Mouse (Mus musculus) bone marrow macrophage, adult 2 months (primary cell): ENCODE results near the gene Nox4.

ENCODE experiments used
- CTCF ChIP-seq: IDR thresholded peaks from 2 replicates; pipeline ENCODE4 v1.5.1; 2012; ENCODE audit warnings: low read depth, mild to moderate bottlenecking, low read length, moderate library complexity
- POLR2A ChIP-seq: IDR thresholded peaks from 2 replicates; pipeline ENCODE4 v1.6.1; 2012; ENCODE audit warnings: mild to moderate bottlenecking, low read depth, low read length, borderline replicate concordance

DNA sequence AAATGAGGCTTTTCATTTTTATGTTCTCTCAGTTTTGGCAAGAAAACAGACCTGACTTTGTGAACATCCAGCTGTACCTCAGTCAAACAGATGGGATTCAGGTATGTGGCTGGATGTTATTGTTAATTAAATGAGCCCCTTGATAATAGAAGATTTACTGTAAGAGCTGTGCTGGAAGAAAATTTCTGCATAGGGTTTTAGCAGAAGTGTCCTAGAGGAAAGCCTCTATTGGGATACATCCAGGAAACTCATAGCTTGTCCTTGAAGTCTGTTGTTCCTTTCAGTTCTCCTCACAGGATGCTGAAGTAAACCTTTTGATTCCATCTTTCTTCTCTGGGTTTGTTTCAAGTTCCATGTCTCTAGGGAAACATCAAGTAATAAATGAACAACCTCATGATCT is 128.4 kb downstream of the Nox4 start:
- no peak for TF ChIP-seq CTCF
- no peak for TF ChIP-seq POLR2A
